Mouse (Mus musculus) right cerebral cortex, postnatal 14 days (tissue): ENCODE measurements around the gene Cep295.
A peak's percentile ranks its signal among the peaks of the same experiment; 100 is the strongest.
"Not testable (repeated sequence)": the region's sequence is repeated elsewhere in the genome, so short reads cannot be mapped to it uniquely, and the experiment has no call there.

Experiments
- DNase-seq: peaks from one replicate; pipeline ENCODE4 v3.0.0; 2022

The Cep295 gene

DNA sequence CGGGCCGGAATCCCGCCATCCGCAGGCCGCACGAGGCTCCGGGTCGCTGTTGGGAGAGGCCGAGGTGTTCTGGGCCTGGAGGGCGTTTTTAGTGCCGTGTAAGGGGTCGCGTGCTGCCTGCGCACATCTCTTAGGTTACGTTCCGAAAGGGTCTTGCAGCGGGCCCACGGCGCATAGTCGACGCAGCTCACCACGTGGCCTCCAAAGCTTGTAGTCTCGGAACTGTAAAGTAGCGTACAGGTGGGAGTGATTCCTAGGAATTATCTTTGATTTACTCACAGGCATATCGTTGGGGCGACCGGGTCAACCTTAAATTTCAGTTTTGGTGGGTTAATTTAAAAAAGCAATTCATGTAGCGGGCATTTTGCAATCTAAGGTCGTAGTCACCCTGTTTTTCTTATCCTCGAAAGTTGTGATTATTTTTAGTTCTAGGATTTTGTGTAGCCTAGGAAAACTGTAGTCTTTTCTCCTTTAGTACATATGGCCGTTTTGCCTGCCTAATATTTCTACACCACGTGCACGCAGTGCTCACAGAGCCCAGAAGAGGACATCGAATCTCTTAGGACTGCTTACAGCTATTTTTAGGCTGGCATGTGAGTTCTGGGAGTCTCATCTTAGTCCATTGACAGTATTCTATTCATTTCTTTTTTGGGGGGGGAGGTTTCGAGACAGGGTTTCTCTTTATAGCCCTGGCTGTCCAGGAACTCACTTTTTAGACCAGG lies 51.0 kb downstream of the Cep295 start, which contains the start of gene 4931406C07Rik:
Gene 4931406C07Rik (minus strand): TSS at position 51 of the 722 bp plus-strand sequence.
- DNase-seq: no peak

DNA sequence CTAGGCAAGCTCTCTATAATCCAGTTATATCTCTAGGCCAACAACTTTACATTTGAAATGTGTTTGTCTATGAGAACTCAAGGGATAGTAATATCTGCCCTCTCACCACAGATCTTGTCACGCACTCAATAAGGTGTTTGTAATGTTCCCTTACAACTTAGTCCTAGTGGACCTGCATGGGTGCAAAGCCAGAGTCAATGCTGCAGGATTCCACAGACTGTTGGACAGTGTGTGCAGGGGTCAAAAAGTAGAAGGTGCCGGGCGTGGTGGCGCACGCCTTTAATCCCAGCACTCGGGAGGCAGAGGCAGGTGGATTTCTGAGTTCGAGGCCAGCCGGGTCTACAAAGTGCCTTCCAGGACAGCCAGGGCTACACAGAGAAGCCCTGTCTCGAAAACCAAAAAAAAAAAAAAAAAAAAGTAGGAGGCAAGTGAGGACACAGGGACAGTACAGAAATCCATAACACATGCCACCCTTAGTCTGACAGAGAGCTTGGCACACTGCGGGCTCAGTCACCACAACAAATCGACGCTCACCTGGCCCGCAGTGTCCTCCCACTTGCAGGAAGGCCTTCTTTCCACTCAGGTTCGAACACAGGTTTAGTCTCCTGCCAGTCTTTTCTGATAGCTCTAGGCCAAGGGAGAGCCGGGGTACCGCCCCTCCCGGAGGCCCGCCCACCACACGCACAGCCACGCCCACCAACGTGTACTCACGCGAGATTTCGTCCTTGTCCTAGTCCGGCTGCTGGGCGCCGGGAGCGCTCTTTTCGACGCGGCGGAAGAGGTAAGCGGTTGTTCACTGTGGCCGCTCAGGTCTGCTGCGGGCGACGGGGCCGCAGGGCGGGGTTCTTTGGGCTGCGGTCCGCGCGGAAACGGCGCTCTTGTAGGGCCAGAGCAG lies 51.8 kb downstream of the Cep295 start, which contains the start of gene Taf1d:
Gene Taf1d (plus strand): TSS at position 712 of the 895 bp plus-strand sequence.
- DNase-seq: peak; percentile 96

DNA sequence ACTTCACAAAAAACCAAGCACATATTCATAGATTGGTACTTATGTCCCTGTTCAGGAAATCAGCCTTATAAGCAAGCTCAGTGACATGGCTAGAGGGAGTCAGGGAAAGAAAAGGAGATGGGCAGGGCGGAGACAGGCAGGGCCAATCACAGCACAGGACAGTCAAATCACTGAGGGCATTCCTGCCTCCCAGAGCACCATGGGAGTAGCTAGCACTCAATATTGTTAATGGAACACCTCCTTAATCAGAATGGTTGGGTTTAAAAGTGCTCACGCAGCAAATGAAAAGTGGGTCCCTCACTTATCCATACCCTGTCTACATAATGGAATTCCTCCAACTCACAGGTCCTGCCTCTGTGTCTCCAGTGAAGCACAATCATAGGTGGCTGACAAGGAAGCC lies 54.7 kb downstream of the Cep295 start:
- no peak for DNase-seq

DNA sequence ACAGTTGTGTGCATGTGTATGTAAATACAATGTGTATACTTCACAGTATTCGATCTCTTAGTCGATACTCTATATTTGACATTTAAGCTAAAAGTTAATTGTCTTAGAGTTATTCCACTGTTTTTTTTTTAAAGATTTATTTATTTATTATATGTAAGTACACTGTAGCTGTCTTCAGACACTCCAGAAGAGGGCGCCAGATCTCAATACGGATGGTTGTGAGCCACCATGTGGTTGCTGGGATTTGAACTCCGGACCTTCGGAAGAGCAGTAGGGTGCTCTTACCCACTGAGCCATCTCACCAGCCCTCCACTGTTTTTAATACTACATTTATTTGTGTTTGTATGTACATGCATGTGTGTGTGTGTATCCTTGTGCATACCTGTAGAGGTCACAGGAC lies 55.6 kb downstream of the Cep295 start:
- not testable (repeated sequence) for DNase-seq

DNA sequence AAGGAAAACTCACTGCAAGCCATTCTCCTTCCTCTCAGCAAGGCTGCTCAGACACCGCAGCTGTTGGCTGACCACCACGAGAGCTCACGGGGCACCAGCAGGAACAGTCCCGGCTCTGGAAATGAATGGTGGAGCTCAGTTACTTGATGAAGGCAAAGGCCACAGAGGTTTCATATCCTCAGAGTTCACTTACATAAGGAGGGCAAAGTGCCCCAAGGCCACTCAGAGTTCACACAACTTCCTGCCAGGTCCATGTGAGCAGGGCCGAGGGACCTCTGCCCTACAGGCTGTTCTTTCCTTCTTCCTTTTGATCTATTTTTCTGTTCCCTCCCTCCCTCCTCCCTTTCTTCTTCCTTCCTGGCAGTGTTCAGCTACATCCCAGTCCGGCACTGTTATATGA lies 56.2 kb downstream of the Cep295 start:
- peak; percentile 8 for DNase-seq

DNA sequence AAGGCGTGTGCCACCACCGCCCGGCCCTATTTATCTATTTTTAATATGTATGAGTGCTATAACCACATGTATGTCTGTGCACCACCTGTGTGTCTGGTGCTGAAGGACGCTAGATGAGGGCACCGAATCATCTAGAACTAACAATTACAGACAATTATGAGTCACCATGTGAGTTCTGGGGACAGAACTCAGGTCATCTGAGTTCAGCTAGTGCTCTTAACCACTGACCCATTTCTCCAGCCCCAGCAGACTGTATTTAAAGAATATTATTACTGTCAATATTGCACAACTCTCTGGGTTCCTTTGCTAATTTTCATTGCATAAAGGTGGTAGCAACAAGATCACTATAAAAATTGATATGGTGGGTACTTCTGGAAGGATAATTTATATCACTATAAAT lies 57.5 kb downstream of the Cep295 start:
- no peak for DNase-seq

DNA sequence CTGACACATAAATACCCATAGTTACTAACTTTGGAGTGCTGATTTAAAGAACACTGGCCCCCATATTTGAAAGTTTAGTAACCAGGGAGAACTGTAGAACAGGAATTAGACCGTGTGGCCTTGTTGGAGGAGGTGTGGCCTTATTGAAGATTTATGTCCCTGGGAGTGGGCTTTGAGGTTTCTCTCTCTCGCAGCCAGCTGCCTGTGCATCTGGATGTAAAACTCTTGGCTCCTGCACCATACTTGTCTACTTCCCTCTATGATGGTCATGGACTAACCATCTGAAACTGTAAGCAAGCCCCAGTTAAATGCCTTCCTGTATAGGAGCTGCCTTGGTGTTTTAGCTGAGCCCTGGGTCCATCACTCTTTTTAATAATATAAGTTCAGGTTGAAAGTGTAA lies 59.1 kb downstream of the Cep295 start:
- no peak for DNase-seq

DNA sequence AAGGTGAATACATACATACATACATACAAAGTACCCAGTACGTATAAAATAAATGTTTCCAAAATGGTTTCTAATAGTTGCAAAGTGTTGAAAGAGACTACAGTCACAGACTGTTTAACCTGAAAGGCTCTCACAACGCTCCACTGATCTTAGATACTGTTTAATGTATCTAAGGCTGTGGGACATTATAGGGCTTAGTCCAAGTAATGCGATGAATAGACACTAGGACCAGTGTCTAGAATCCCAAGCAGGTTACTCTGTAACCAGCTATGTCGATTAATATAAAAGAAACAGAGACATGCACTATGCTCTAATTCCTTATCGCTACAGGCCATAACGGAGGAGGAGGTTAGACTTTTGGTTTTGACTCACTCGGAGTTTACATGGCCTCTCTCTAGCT lies 60.5 kb downstream of the Cep295 start:
- no peak for DNase-seq

DNA sequence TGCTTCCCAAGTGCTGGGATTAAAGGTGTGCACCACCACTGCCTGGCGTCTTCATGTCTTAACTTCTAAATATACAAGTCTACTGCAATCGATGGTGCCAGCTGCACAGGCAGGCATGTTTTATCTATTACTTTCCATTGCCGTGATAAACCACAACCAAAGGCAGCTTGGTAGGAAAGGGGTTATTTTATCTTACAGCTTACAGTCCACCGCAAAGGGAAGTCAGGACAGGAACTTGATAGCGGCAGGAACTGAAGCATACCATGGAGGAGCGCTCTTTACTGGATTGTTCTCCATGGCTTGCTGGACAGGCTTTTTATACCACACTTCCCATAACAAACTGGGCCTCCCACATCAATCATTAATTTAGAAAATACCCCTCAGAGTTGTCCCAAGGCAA lies 68.3 kb downstream of the Cep295 start:
- no peak for DNase-seq

DNA sequence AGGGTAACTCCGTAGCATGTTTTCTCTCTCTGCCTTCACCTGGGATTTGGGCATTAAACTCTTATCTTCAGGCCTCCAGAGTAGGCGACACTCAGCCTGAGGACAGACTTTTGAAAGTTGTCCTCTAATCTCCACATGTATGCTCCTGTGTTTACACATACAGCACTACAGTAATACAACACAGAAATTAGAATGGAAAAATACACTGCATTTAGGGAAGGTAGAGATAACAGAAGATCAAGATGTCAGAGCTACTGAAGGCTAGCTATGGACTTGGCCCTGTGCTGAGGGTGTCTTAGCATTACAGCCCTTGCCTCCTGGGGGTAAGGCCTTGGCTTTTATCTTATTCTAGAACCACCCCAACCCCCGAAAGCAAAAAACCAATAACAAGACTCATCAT lies 69.2 kb downstream of the Cep295 start:
- DNase-seq: no peak

DNA sequence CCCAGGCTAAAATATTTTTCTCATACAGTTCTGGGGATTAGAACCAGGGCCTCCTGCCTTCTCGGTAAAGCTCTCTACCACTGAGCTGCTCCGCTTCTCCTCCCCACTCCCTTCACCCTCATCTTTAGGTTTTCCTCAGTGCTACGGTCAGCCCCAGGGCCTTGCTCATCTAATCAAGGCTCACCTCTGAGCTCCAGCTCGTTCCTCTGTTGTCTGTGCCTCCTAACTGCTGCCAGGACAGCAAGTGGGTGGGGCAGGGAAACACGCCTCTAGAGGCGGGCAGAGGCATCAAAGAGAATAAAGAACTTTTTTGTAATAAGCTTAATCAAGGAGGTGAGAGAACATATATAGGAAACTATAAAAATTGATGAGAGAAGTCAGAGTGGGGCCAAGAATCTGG lies 69.7 kb downstream of the Cep295 start:
- no peak for DNase-seq

DNA sequence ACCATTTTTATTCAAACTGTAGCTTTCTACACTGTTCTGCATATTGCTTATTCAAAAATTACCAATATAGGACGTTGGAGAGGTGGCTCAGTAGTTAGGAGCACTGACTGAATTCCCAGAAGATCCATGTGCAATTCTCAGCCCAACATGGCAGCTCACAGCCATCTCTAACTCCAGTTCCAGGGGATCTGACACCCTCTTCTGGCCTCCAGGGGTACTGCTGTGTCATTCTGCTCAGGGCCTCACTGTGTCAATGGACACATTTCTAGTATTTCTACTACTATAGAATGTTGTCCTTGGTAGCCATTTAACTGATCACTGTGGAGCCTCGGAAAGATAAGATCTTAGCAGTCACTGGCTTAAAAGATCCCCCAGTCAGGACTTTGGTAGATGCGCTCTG lies 72.1 kb downstream of the Cep295 start:
- no peak for DNase-seq

DNA sequence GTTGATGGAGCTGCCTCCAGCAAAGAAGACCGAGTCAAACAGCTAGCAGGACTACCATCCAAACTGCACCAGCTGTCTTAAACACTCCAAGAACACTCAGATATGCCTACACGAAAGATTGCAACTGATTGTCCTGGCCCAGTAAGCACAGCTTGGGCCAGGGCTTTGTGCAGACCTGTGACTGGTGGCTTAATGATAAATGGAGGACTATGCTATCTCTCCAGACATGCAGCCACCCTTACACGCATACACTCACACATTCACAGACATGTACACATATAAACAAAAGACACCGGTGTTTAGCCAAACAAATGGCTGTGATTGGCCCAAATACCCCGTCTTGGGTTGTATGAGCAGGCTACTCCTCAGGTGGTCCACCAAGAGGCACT lies 77.1 kb downstream of the Cep295 start:
- DNase-seq: no peak

DNA sequence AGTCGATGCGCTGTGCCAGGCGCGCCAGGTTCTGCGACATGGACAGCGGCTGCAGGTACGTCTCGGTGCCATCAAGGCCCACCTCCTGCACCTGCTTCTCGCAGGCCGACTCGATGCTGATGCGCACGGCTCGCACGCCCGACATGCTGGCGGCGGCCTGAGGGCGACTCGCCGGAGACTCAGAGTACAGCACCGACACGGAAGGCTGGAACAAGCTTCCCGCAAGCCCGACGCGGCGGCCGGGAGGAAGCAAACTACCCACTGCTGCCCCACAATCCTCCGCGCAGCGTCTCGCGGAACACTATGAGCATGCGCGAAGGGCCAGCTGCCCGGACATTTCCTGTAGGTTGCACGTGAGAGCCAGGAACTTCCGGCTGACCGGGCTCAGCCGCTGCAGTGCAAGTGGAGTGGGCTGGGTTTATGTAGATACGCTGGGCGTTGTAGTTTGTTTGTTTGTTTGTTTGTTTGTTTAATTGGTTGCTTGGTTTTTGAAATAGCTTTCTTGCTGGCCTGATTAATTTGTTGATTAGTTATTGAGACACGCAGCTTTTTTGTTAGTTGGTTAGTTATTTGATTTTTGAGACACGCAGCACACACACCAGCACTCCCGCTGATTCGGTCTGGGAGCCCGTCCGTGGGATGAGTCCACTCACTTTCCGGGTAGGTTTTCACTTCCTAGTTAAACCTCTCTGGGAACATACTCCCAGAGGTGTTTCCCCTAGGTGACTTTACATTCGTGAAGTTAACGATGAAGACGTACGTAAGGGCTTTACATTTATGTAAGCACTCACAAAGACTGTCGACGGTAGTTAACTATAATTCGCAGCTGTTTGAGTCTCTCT lies 77.7 kb downstream of the Cep295 start, which contains the start of gene Med17:
Gene Med17 (minus strand): TSS at position 283 of the 842 bp plus-strand sequence.
- peak; percentile 93 for DNase-seq

DNA sequence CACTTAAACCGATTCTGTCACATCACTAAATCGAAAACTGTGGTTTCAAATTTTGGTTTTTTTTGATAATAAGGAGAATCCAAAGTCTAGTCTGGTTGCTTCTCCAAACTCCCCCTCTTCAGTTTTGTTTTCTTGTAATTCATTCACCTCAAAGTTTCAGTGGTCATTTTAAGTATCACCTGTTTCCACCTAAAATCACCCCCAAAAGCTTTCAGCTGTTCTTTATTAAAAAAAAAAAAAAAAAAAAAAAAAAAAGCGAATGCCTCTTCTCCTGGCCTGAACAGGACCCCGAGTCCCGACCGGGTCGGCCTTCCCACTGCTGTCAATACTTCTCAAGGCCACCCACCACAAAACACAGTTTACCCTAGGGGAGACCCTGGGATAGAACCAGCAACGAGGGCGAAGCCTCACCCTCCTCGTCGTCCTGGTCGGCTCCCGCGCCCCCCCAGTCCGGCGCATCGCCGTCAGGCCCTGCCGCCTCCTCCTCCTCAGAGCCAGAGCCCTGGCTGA lies 78.4 kb downstream of the Cep295 start:
- DNase-seq: no peak

DNA sequence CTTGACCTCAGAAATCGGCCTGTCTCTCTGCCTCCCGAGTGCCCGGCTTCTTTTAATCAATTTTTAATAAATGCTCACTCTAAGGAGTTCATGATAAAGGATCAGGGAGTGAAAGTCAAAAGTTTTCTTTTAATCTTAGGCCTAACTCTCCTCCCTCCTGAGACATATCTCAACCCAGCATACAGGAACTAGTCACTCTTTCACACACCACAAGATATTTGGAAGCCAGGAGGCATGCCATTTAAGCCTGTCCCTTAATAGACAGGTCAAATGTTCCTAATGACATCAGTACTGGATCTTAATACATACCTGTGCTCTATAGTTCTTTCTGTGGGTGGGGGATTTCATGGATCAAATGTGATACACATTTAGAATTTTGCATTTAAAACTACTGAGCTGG lies 79.2 kb downstream of the Cep295 start:
- DNase-seq: no peak

DNA sequence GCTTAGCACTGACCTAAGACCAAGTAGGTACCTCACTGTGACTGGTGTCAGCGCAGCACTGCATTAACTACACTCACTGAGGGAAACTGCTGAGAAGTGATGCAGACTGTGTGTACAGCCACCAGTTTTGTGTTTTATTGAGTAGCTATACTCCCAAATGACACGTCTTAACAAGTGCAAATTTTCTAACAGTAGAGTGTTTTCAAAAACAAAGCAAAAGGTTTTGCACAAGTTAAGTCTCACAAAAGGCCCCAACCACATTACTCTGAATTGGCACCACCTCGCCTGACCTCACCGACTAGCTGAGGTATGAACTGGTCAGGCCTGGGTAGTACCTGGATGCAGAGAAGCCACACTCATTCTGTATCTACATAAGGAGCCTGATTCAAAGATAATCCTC lies 80.7 kb downstream of the Cep295 start:
- DNase-seq: no peak

DNA sequence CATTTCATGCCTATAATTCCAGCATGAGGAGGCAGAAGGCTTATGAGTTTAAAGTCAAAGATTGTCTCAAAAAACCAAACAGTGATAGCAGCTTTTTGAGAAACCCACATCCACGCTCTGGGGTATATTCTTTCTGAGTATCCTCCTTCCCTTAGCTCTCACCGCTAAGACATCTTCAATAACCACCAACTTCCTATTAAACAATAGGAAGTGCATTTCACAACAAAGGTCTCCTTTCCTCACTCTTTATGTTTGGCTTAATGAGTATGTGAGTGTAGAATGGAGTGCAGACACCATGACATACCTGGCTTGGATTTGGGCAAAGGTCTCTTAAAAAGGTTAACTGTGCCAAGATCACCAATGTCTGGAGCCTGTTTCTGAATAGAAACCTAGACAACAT lies 83.6 kb downstream of the Cep295 start:
- DNase-seq: no peak
